Mouse (Mus musculus) heart, postnatal 4 days (tissue): Measurements from ENCODE around the gene Olfr1443. TPM values are rescaled to one million over a fixed set of nuclear protein-coding genes. Genes with fewer than 3 reads are reported as not detected.

Experiments used
- total RNA-seq, 2 experiments: library from RNA; stranded (reverse); gene quantifications; 2 replicates each; pipeline ENCODE4 v1.2.3; 2021

Olfr1443 gene
- total RNA-seq, 2 experiments from 2014 or later = not detected

Other genes with a start within 250 kb of the Olfr1443 start
- 1 to 10 TPM; 4.5 to 5.7 TPM for gene Mpeg1, start 217.3 kb upstream of the Olfr1443 start, total RNA-seq
- 1 to 10 TPM; 7.7 to 8.9 TPM for gene Dtx4, start 176.7 kb upstream of the Olfr1443 start, total RNA-seq
- 10 to 100 TPM; 23.1 to 23.8 TPM for gene Fam111a, start 132.4 kb upstream of the Olfr1443 start, total RNA-seq
- not detected for gene Gm4952, start 78.1 kb upstream of the Olfr1443 start, total RNA-seq
- gene Glyat, start 44.8 kb upstream of the Olfr1443 start, total RNA-seq = not detected
- not detected for gene Olfr1442, start 7.7 kb upstream of the Olfr1443 start, total RNA-seq
- gene Keg1, start 17.7 kb downstream of the Olfr1443 start, total RNA-seq = not detected
- gene Cntf, start 87.5 kb downstream of the Olfr1443 start, total RNA-seq = 1 to 10 TPM; 3.1 to 3.5 TPM
- 10 to 100 TPM; 81.2 to 83.3 TPM for gene Zfp91, start 118.0 kb downstream of the Olfr1443 start, total RNA-seq
- gene Lpxn, start 118.1 kb downstream of the Olfr1443 start, total RNA-seq = under 1 TPM; 0.67 to 0.90 TPM
- gene Gm5244, start 168.6 kb downstream of the Olfr1443 start, total RNA-seq = not detected
- not detected for gene Olfr1444, start 179.2 kb downstream of the Olfr1443 start, total RNA-seq
- not detected for gene Olfr1445, start 205.7 kb downstream of the Olfr1443 start, total RNA-seq
- not detected for gene Olfr1446, start 215.4 kb downstream of the Olfr1443 start, total RNA-seq
- gene Olfr1447, start 225.6 kb downstream of the Olfr1443 start, total RNA-seq = not detected
- gene Olfr1448, start 246.3 kb downstream of the Olfr1443 start, total RNA-seq = not detected